Mouse (Mus musculus): ENCODE results near the gene Zmynd8. TPM values are rescaled to one million over a fixed set of nuclear protein-coding genes. Genes with fewer than 3 reads are reported as not detected.
A peak's percentile ranks its signal among the peaks of the same experiment; 100 is the strongest.

Zmynd8 gene
- polyA plus RNA-seq, 1 experiment = 66.4 TPM

DNA sequence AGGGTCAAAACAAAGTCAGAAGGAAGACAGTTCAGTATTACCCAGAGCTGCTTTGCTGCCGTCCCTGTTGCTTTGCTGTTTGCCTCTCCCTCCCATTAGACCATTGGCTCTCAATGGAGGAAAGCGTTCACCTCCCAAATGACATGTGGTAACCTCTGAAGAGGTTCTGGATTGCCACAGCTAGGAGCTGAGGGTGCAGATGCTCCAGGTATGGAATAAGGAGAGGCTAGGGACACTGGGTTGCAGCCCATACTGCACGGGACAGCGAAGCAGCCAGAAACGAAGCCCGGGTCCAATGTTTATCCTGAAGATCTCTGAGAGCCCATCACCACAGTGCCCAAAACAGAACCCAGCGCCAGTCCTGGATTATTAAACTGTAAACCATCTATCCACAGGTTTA, 9.6 kb downstream of the Zmynd8 start:
- H3K4me1 ChIP-seq (ENCODE audit: control insufficient read depth, insufficient read depth, low read length) = peaks cover 22% of the 10 kb centered on the region
- no peak overlapping the region for H3K27ac ChIP-seq (ENCODE audit: insufficient read depth, low read length)
- TF ChIP-seq POLR2A (IDR thresholded peaks at IDR 0.05; ENCODE audit: low read depth, low read length) (no peak), CTCF (IDR thresholded peaks at IDR 0.05; ENCODE audit: borderline replicate concordance, insufficient read depth, low read length) (no peak)
- H3K4me3 ChIP-seq (ENCODE audit: insufficient read depth, low read length) = no peak overlapping the region

DNA sequence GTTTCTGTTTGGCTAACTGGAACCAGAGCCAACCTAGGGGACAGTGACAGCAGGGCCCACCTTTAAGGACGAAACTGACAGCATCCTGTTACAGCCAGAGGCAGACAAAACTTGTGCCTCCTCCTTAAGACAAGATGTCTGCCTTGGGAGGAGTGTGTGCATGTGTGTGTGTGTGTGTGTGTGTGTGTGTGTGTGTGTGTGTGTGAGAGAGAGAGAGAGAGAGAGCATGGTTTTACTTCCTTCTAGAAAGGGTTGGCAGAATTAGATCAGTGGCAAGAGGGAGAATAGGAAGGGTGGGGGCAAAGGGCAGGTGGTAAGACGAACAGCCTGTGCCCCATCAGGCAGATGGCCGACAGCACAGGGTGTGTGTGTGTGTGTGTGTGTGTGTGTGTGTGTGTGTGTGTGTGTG, 10.0 kb downstream of the Zmynd8 start:
- peaks cover 22% of the 10 kb centered on the region for H3K4me1 ChIP-seq (ENCODE audit: control insufficient read depth, insufficient read depth, low read length)
- TF ChIP-seq CTCF (IDR thresholded peaks at IDR 0.05; ENCODE audit: borderline replicate concordance, insufficient read depth, low read length) = no peak
- TF ChIP-seq POLR2A (IDR thresholded peaks at IDR 0.05; ENCODE audit: low read depth, low read length) = no peak
- H3K4me3 ChIP-seq (ENCODE audit: insufficient read depth, low read length) = no peak overlapping the region
- H3K27ac ChIP-seq (ENCODE audit: insufficient read depth, low read length) = no peak overlapping the region; the same call in 1 of the 2 replicates

DNA sequence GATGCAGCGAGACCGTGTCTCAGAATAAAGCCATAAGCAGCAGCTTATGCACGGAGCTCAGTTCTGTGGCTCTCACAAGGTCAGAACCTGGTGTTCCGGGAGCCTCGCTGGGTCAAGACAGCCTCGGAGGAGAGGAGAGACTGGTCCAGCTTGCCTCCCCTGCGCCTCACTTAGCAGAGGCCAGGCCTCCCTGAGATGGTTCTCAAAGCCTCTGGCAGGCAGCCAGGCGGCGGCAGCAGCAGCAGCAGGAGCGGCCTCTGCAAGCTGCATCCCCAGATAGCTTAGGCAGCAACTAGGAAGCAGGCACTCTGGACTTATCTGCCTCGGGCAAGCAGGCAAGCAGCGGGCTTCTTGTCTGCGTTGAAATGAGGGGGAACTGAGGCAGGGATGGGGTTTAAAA, 10.4 kb downstream of the Zmynd8 start:
- Histone ChIP-seq H3K4me3 (ENCODE audit: insufficient read depth, low read length) (no peak overlapping the region), H3K4me1 (ENCODE audit: control insufficient read depth, insufficient read depth, low read length) (peaks cover 22% of the 10 kb centered on the region), H3K27ac (ENCODE audit: insufficient read depth, low read length) (peak overlapping the region; percentile 45)
- TF ChIP-seq CTCF (IDR thresholded peaks at IDR 0.05; ENCODE audit: borderline replicate concordance, insufficient read depth, low read length) (no peak), POLR2A (IDR thresholded peaks at IDR 0.05; ENCODE audit: low read depth, low read length) (peak; percentile 25; the same call in 1 of the 2 replicates)

GRCm38 (mm10) chr2:165886857-165887628, 11.8 kb downstream of the Zmynd8 start:
- no peak overlapping the region for H3K4me3 ChIP-seq (ENCODE audit: insufficient read depth, low read length)
- H3K27ac ChIP-seq (ENCODE audit: insufficient read depth, low read length) = peak overlapping the region; percentile 97
- H3K4me1 ChIP-seq (ENCODE audit: control insufficient read depth, insufficient read depth, low read length) = peaks cover 26% of the 10 kb centered on the region
- TF ChIP-seq CTCF (IDR thresholded peaks at IDR 0.05; ENCODE audit: borderline replicate concordance, insufficient read depth, low read length) (no peak), POLR2A (IDR thresholded peaks at IDR 0.05; ENCODE audit: low read depth, low read length) (no peak)

GRCm38 (mm10) chr2:165886482-165886856, 12.3 kb downstream of the Zmynd8 start:
- TF ChIP-seq CTCF (IDR thresholded peaks at IDR 0.05; ENCODE audit: borderline replicate concordance, insufficient read depth, low read length) (no peak), POLR2A (IDR thresholded peaks at IDR 0.05; ENCODE audit: low read depth, low read length) (0 out of 2 replicates have a peak, but pooled peaks have one; percentile 5)
- H3K4me1 ChIP-seq (ENCODE audit: control insufficient read depth, insufficient read depth, low read length) = peaks cover 26% of the 10 kb centered on the region
- no peak overlapping the region for H3K4me3 ChIP-seq (ENCODE audit: insufficient read depth, low read length)
- H3K27ac ChIP-seq (ENCODE audit: insufficient read depth, low read length) = peak overlapping the region; percentile 97

- Histone ChIP-seq H3K4me1 (ENCODE audit: control insufficient read depth, insufficient read depth, low read length) (peaks cover 26% of the 10 kb centered on the region), H3K4me3 (ENCODE audit: insufficient read depth, low read length) (no peak overlapping the region), H3K27ac (ENCODE audit: insufficient read depth, low read length) (peak overlapping the region; percentile 97)
- TF ChIP-seq POLR2A (IDR thresholded peaks at IDR 0.05; ENCODE audit: low read depth, low read length) (no peak), CTCF (IDR thresholded peaks at IDR 0.05; ENCODE audit: borderline replicate concordance, insufficient read depth, low read length) (no peak)
These were observed 12.9 kb downstream of the Zmynd8 start for GRCm38 (mm10) chr2:165885951-165886320.

DNA sequence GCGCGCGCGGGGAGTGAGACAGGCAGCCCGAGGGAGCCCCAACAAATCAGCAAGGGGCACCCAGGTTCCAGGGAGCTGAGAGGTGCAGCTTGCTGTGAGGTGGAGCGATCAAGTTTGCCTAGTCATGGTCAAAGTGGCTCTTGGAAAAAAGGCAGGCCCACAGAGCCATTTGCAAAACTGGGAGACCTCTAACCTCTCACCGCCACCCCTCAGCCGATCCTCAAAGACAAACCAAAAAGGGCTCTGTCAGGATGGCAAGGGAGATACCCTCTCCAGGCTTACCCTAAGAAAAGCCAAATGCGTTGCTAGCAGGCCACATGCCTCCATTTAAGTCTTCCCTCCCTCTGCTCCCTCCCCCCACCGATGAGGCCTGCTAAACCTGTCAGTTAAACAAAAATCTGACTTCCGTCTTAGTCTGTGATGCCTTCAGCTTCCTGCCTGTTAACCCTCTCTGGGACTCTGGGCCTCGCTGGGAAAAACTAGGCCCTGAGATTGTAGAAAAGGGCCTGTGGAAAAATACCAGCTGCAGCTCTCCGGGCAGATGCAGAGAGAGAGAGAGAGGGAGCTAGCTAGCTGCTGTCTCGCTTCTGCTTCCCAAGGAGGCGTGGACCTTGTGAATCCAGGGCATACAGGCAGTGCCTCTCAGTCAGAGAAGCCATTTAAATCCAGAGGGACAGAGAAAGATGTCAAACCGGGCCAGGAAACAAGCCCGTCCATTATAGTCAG, 13.4 kb downstream of the Zmynd8 start:
- peak; percentile 36 for TF ChIP-seq POLR2A (IDR thresholded peaks at IDR 0.05; ENCODE audit: low read depth, low read length)
- TF ChIP-seq CTCF (IDR thresholded peaks at IDR 0.05; ENCODE audit: borderline replicate concordance, insufficient read depth, low read length) = no peak
- Histone ChIP-seq H3K4me3 (ENCODE audit: insufficient read depth, low read length) (no peak overlapping the region), H3K4me1 (ENCODE audit: control insufficient read depth, insufficient read depth, low read length) (peaks cover 27% of the 10 kb centered on the region), H3K27ac (ENCODE audit: insufficient read depth, low read length) (peak overlapping the region; percentile 97)

- Histone ChIP-seq H3K4me1 (ENCODE audit: control insufficient read depth, insufficient read depth, low read length) (peaks cover 33% of the 10 kb centered on the region), H3K4me3 (ENCODE audit: insufficient read depth, low read length) (peak overlapping the region; percentile 28), H3K27ac (ENCODE audit: insufficient read depth, low read length) (peak overlapping the region; percentile 97)
- TF ChIP-seq CTCF (IDR thresholded peaks at IDR 0.05; ENCODE audit: borderline replicate concordance, insufficient read depth, low read length) (no peak), POLR2A (IDR thresholded peaks at IDR 0.05; ENCODE audit: low read depth, low read length) (peak; percentile 56)
These were observed 14.1 kb downstream of the Zmynd8 start for GRCm38 (mm10) chr2:165884577-165885224.

GRCm38 (mm10) chr2:165883846-165884576, 14.8 kb downstream of the Zmynd8 start:
- peaks cover 37% of the 10 kb centered on the region for H3K4me1 ChIP-seq (ENCODE audit: control insufficient read depth, insufficient read depth, low read length)
- TF ChIP-seq CTCF (IDR thresholded peaks at IDR 0.05; ENCODE audit: borderline replicate concordance, insufficient read depth, low read length) (no peak), POLR2A (IDR thresholded peaks at IDR 0.05; ENCODE audit: low read depth, low read length) (peak; percentile 78)

More at GRCm38 (mm10) chr2:165883846-165884576, 14.8 kb downstream of the Zmynd8 start:
- Histone ChIP-seq H3K27ac (ENCODE audit: insufficient read depth, low read length) (peak overlapping the region; percentile 97), H3K4me3 (ENCODE audit: insufficient read depth, low read length) (peak overlapping the region; percentile 28)

All from embryonic fibroblast, embryonic 13.5 days (primary cell).